Mouse (Mus musculus) stomach, postnatal 0 days (tissue): ENCODE results near the gene 1700069L16Rik. TPM values are rescaled to one million over a fixed set of nuclear protein-coding genes. Genes with fewer than 3 reads are reported as not detected.

Experiments used
- ATAC-seq: fragments of 200-750 bp; cut with Nextera tagmentation; 2 replicates; pipeline ENCODE4 v1.8.0; 2017; ENCODE audit not compliant: low FRiP score, low TSS enrichment
- DNase-seq: peaks from one replicate; pipeline ENCODE4 v3.0.0-alpha.2; 2016; ENCODE audit warnings: low spot score
- H3K27ac ChIP-seq: fragments of 300-500 bp; sonication (generic); replicated peaks from 2 replicates; pipeline ENCODE4 v1.5.1; 2014; ENCODE audit warnings: mild to moderate bottlenecking, control low read depth
- H3K27me3 ChIP-seq: fragments of 300-500 bp; sonication (generic); 2 replicates; pipeline ENCODE4 v1.6.1; 2014; ENCODE audit warnings: low read length; ENCODE audit not compliant: control insufficient read depth, insufficient read depth
- H3K36me3 ChIP-seq: fragments of 300-500 bp; sonication (generic); 2 replicates; pipeline ENCODE4 v1.6.1; 2014; ENCODE audit warnings: low read length, mixed read lengths; ENCODE audit not compliant: control insufficient read depth, insufficient read depth
- H3K4me1 ChIP-seq: fragments of 300-500 bp; sonication (generic); replicated peaks from 2 replicates; pipeline ENCODE4 v1.6.1; 2014; ENCODE audit warnings: antibody characterized with exemption; ENCODE audit not compliant: control insufficient read depth, insufficient read depth
- H3K4me2 ChIP-seq: fragments of 300-500 bp; sonication (generic); replicated peaks from 2 replicates; pipeline ENCODE4 v1.6.1; 2014; ENCODE audit warnings: low read depth, mild to moderate bottlenecking, control low read depth, moderate library complexity
- H3K4me3 ChIP-seq: fragments of 300-500 bp; sonication (generic); 2 replicates; pipeline ENCODE4 v1.5.1; 2014; ENCODE audit warnings: low read depth, low read length, control low read depth
- H3K9ac ChIP-seq: fragments of 300-500 bp; sonication (generic); 2 replicates; pipeline ENCODE4 v1.6.1; 2014; ENCODE audit warnings: mild to moderate bottlenecking, low read length, control low read depth, mixed read lengths
- H3K9me3 ChIP-seq: fragments of 300-500 bp; sonication (generic); 2 replicates; pipeline ENCODE4 v1.6.1; 2016; ENCODE audit warnings: low read length; ENCODE audit not compliant: control insufficient read depth
- CTCF ChIP-seq: IDR thresholded peaks from 2 replicates; pipeline ENCODE4 v1.5.1; 2016; ENCODE audit warnings: antibody characterized with exemption, low read depth, mild to moderate bottlenecking, moderate library complexity
- EP300 ChIP-seq: optimal IDR thresholded peaks from 2 replicates; pipeline ENCODE3; 2016; ENCODE audit warnings: antibody characterized with exemption
- WGBS: fragments of 180-500 bp; shearing (Covaris S2); extraction: QIAGEN DNeasy Blood & Tissue Kit; methylation state at CpG from one replicate; pipeline ENCODE4 v1.1.7; 2014; 5-methylcytosine and 5-hydroxymethylcytosine counted together
- polyA plus RNA-seq: library from polyadenylated mRNA; unstranded; fragments of >200 nt; fragmentation: Nextera tagmentation; extraction: Ambion mirVana; gene quantifications from 2 replicates; pipeline ENCODE4 v1.2.1, GENCODE M21; 2015

1700069L16Rik gene
- polyA plus RNA-seq, 1 experiment from 2014 or later = not detected

DNA sequence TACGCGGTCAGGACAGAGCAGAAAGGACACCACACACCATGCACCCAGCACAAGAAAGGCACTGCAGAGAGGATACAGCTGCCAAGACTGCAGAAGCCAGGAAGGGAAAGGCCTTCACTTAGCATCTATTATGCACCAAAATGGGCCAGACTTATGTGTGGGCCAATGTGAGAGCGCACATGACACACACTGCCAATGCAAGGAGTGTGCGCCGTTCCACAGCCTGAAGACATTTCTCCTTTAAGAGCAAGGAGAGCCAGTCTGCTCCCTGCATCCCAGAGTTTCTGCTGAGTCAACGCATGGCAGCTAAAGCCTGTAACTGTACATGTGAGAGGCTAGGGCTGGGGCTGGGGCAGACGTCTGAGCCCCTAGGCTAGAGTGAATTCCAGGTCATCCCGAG lies 44.2 kb upstream of the 1700069L16Rik start:
- Histone ChIP-seq H3K36me3 (no peaks in the 10 kb centered on the region), H3K27me3 (no peaks in the 10 kb centered on the region), H3K4me3 (no peak overlapping the region), H3K9ac (no peak overlapping the region), H3K4me1 (peaks cover 5% of the 10 kb centered on the region; the same call in 1 of the 2 replicates), H3K4me2 (no peak overlapping the region), H3K27ac (no peak overlapping the region), H3K9me3 (no peaks in the 10 kb centered on the region)
- no peak for TF ChIP-seq EP300
- TF ChIP-seq CTCF = no peak
- ATAC-seq (no peak), DNase-seq (no peak)
- 89% methylated on average over 8 of the region's 8 CpGs for WGBS

DNA sequence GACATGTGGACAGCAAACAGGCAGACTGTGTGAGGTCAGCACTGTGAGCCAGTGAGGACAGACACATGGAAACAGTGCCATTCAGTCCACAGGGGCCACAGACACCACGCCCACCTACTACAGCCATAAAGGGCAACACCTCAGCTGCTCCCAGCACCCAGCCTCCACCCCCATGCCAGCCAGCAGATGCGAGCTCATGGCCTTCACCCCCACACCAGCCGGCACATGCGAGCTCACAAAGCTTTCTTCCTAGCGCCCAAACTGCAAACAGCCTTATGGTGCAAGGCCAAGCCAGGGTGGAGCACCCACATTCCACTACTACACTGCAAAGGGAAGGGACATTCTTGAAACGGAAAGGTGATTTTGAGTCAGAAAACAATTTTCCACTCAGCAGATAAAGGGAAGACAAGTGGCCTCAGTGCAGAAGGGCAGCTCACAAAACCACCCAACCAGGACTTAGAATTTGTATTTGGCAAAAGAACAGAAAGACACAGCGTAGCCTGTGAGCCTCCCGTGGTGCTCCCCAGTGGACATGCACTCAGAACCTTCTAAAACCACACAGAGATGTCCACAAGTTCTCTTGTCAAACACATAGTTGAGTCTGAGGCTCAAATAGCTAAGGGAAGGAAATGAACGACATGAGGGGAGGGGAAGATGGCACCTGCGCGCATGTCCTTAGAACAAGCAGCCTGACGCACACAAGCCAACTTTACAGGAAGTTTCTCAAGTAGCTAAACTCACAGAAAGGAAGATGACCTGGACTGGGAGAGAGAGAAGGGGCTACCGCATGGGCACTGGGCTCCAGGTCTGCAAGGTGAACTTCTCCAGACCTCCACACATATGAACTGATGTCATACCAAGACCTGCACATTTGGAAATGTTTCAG lies 41.3 kb upstream of the 1700069L16Rik start:
- H3K9me3 ChIP-seq = no peaks in the 10 kb centered on the region
- peaks cover 10% of the 10 kb centered on the region; the same call in 1 of the 2 replicates for H3K36me3 ChIP-seq
- H3K4me1 ChIP-seq = peaks cover 5% of the 10 kb centered on the region; the same call in 1 of the 2 replicates
- no peak overlapping the region for H3K4me2 ChIP-seq
- H3K9ac ChIP-seq = no peak overlapping the region
- TF ChIP-seq EP300 (no peak), CTCF (no peak)
- peak; percentile 26 for DNase-seq
- H3K27me3 ChIP-seq = no peaks in the 10 kb centered on the region
- H3K27ac ChIP-seq = no peak overlapping the region
- no peak for ATAC-seq
- H3K4me3 ChIP-seq = no peak overlapping the region
- 77% methylated on average over 13 of the region's 13 CpGs for WGBS

DNA sequence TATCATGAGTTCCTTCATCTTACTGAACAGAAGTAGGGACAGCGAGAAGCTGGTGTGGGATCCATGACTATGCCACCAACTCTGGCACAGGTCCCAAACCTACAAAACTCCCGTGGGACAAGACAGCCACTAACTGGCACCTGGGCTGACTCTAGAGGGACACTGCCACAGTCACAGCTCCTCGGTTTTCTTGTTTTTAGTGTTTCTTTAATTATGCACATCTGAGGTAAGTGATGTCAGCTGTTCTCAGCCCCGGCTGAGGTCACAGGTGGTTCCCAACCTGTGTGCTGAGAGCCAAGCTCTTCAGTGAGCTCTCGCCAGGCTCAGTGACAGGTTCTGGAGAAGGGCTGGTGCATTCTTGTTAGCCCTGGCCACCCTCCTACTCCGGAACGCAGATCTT lies 39.9 kb upstream of the 1700069L16Rik start:
- H3K4me1 ChIP-seq = no peaks in the 10 kb centered on the region
- no peaks in the 10 kb centered on the region for H3K9me3 ChIP-seq
- peaks cover 18% of the 10 kb centered on the region for H3K36me3 ChIP-seq
- 88% methylated on average over 7 of the region's 7 CpGs for WGBS
- no peak for TF ChIP-seq EP300
- no peak for TF ChIP-seq CTCF
- H3K9ac ChIP-seq = no peak overlapping the region
- H3K4me3 ChIP-seq = no peak overlapping the region
- ATAC-seq = no peak
- H3K27me3 ChIP-seq = no peaks in the 10 kb centered on the region
- no peak overlapping the region for H3K4me2 ChIP-seq
- H3K27ac ChIP-seq = no peak overlapping the region
- DNase-seq = no peak

DNA sequence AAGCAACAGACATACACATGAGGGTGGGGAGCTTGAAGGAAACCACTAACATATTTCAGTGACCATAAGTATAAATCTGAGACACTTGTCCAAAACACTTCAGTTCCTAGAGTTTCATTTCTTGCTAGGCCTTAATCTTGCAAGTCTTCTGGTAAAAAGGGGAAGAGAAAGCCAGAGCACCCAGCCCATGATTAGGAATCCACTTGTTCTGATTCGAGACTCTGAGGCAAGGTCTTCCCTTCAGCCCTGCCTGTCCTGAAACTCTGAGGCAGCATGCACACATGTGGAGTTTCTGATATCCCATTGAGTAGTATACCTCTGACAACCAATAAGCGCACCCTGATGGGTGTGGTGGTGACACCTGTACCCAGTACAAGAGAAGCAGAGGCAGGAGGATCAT lies 37.0 kb upstream of the 1700069L16Rik start:
- H3K4me2 ChIP-seq = no peak overlapping the region
- H3K9me3 ChIP-seq = no peaks in the 10 kb centered on the region
- TF ChIP-seq CTCF = no peak
- TF ChIP-seq EP300 = no peak
- H3K4me3 ChIP-seq = no peak overlapping the region
- no peak overlapping the region for H3K9ac ChIP-seq
- H3K36me3 ChIP-seq = peaks cover 32% of the 10 kb centered on the region
- H3K27ac ChIP-seq = no peak overlapping the region
- WGBS = 93% methylated on average over 2 of the region's 2 CpGs
- H3K27me3 ChIP-seq = no peaks in the 10 kb centered on the region
- ATAC-seq (no peak), DNase-seq (no peak)
- H3K4me1 ChIP-seq = no peaks in the 10 kb centered on the region

DNA sequence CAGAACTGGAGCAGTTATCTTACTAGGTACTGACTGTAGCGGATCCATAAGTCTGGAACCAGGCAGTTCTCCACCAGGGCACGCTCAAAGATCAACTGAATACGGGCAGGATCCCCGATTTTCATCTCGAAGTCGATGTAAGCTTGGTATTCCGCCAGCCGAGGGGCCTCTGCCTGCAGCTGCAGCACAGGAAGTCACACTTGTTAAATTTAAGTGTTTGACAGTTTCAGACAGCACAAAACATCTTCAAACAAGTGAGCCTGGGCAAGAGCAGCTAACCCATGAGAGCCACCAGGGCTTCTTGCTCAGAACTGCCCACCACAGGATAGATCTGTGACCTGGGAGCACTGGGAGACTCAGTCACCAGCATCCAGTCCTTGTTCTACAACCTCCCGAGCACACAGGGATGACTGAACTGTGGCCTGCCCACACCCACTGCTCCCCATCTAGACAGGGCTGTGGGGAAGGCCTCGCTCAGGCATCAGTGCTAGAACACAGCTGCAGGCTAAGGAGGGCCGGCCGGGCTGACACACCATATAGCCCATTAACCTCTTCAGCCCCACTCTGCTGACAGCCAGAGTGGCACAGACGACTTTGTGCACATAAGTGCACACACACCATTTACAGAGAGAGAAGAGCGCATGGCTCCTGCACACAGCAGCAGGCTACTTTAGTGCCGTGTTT lies 30.9 kb upstream of the 1700069L16Rik start:
- Histone ChIP-seq H3K27me3 (no peaks in the 10 kb centered on the region), H3K4me2 (no peak overlapping the region), H3K4me3 (no peak overlapping the region), H3K27ac (no peak overlapping the region), H3K9ac (no peak overlapping the region), H3K9me3 (no peaks in the 10 kb centered on the region), H3K4me1 (no peaks in the 10 kb centered on the region), H3K36me3 (peaks cover 40% of the 10 kb centered on the region)
- 87% methylated on average over 15 of the region's 15 CpGs for WGBS
- ATAC-seq = no peak
- TF ChIP-seq CTCF = no peak
- no peak for TF ChIP-seq EP300
- no peak for DNase-seq

DNA sequence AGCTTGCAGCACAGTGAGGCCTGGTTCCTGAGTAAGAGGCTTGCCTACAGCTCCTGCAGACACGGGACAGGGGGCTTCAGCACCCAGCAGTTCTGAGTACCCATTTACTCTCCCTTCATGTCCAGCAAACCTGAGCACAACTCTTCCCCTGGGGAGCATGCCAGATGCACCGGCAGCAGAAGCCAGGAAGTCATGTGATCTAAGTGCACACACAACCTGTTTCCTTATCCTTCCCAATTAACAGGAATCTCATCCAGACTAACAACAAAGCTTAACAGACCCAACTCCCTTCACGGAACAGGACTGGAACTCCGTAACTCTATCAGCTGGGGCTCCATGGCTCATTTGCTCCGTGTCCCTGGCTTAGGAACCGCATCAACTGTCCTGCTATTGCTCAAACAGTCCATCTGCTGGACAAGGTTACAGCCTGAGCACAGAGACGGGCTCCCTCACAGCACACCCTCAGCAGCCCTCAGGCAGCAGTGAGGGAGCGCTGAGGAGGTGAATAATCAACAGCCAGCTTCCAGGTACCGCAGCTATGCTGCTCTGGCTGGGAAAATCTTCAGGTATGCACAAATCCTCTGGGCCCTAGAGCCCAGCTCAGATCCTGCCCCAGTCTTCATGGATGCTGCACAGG lies 27.1 kb upstream of the 1700069L16Rik start:
- DNase-seq (no peak), ATAC-seq (no peak)
- Histone ChIP-seq H3K4me2 (no peak overlapping the region), H3K9me3 (no peaks in the 10 kb centered on the region), H3K27ac (no peak overlapping the region), H3K36me3 (peaks cover 49% of the 10 kb centered on the region), H3K4me1 (no peaks in the 10 kb centered on the region), H3K9ac (no peak overlapping the region), H3K4me3 (no peak overlapping the region), H3K27me3 (no peaks in the 10 kb centered on the region)
- TF ChIP-seq EP300 = no peak
- TF ChIP-seq CTCF = no peak
- WGBS = 86% methylated on average over 9 of the region's 9 CpGs
